Mouse (Mus musculus) liver, embryonic 12.5 days (tissue): ENCODE results near the gene Usmg5. TPM values are rescaled to one million over a fixed set of nuclear protein-coding genes. Genes with fewer than 3 reads are reported as not detected.
A peak's percentile ranks its signal among the peaks of the same experiment; 100 is the strongest.

Experiments
- ATAC-seq: fragments of 200-750 bp; cut with Nextera tagmentation; 2 replicates; pipeline ENCODE4 v1.8.0; 2017; ENCODE audit warnings: moderate number of reproducible peaks, mild to moderate bottlenecking, moderate library complexity
- H3K27ac ChIP-seq: fragments of 300-500 bp; sonication (generic); 2 replicates; pipeline ENCODE4 v1.5.1; 2016; ENCODE audit warnings: mild to moderate bottlenecking
- H3K27me3 ChIP-seq: fragments of 300-500 bp; sonication (generic); replicated peaks from 2 replicates; pipeline ENCODE4 v1.6.1; 2016; ENCODE audit warnings: mild to moderate bottlenecking, moderate library complexity
- H3K36me3 ChIP-seq: fragments of 300-500 bp; sonication (generic); 2 replicates; pipeline ENCODE4 v1.6.1; 2016; ENCODE audit warnings: mild to moderate bottlenecking, moderate library complexity
- H3K4me1 ChIP-seq: fragments of 300-500 bp; sonication (generic); 2 replicates; pipeline ENCODE4 v1.6.1; 2016
- H3K4me2 ChIP-seq: fragments of 300-500 bp; sonication (generic); 2 replicates; pipeline ENCODE4 v1.6.1; 2016; ENCODE audit warnings: mild to moderate bottlenecking, moderate library complexity
- H3K4me3 ChIP-seq: fragments of 300-500 bp; sonication (generic); 2 replicates; pipeline ENCODE4 v1.5.1; 2016; ENCODE audit warnings: mild to moderate bottlenecking, moderate library complexity
- H3K9ac ChIP-seq: fragments of 300-500 bp; sonication (generic); 2 replicates; pipeline ENCODE4 v1.6.1; 2016; ENCODE audit warnings: mild to moderate bottlenecking, moderate library complexity
- H3K9me3 ChIP-seq: fragments of 300-500 bp; sonication (generic); replicated peaks from 2 replicates; pipeline ENCODE4 v1.6.1; 2016; ENCODE audit warnings: mild to moderate bottlenecking, moderate library complexity
- WGBS: fragments of 180-500 bp; shearing (Covaris S2); methylation state at CpG from one replicate; pipeline ENCODE4 v1.1.7; 2016; ENCODE audit not compliant: insufficient replicate concordance; 5-methylcytosine and 5-hydroxymethylcytosine counted together
- polyA plus RNA-seq: library from polyadenylated mRNA; unstranded; fragments of >200 nt; fragmentation: Nextera tagmentation; extraction: Ambion mirVana; gene quantifications from 2 replicates; pipeline ENCODE4 v1.2.1, GENCODE M21; 2016

Gene Usmg5
- polyA plus RNA-seq, 1 experiment from 2014 or later, result 997 TPM

DNA sequence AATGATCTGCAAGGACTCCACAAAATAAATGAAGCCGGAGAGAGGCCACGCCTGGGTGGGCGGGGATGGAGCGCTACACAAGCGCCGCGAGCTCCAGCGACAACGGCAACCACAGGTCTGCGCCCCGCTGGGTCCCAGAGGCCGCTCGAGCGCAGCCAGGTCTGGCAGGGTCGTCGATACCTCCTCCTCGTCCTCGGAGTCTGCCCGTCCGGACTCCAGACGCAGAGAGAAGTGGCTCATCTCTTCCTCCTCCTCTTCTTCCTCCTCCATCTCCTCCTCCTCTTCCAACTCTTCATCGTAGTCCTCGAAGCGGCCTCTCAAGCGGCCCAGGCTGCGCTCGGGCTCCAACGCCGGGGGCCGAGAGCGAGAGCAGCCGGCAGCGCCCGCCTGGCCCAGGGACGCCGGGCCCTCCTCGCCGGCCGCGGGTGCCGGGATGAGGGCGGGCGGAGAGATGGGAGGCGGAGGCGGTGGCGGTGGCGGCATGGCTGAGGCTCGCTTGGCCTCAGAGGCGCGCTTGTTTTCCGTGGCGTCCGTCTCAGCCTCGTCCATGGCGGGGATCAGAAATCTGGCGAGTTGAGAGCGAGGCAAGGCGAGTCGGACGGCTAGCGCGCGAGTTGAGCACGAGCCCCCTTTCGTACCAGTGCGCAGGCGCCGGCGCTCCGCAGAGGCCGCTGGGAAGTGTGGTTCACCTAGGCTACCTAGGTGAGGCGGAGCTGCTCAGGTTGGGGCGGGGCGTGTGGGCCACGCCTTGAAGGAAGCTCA is 40.0 kb downstream of the Usmg5 start, which contains the start of gene Pcgf6:
Pcgf6 (minus strand) TSS at position 636 of the 762 bp plus-strand sequence.
- Histone ChIP-seq H3K4me1 (peaks cover 24% of the 10 kb centered on the region), H3K9ac (peak within 1 kb of the TSS; percentile 89), H3K27me3 (no peaks in the 10 kb centered on the region), H3K9me3 (no peaks in the 10 kb centered on the region), H3K4me3 (peak within 1 kb of the TSS; percentile 90), H3K4me2 (peak within 1 kb of the TSS; percentile 98), H3K27ac (peak within 1 kb of the TSS; percentile 90), H3K36me3 (peaks cover 28% of the 10 kb centered on the region)
- ATAC-seq, result peak; percentile 81
- WGBS, result under 1% methylated on average over 75 of the region's 75 CpGs

DNA sequence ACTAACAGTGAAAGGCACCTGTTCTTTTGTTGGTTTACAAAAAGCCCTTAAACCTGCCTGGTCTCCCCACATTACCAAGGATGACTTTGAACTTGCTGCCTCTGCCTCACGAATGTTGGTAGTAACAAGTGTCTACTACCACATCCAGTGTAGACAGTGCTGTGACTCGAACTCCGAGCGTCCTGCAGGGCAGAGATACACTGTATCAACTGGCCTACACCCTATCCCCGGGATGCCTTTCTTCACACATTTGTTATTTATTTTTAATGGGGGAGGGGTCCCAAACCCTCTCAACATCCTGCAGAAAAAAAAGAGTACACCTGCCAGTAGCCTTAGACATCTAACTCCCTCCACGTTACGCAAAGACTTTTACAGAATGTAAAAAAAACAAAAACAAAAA is 40.6 kb downstream of the Usmg5 start:
- 4% methylated on average over 7 of the region's 7 CpGs for whole genome bisulfite sequencing
- H3K9me3 ChIP-seq, result no peaks in the 10 kb centered on the region
- H3K4me2 ChIP-seq, result peak overlapping the region; percentile 98
- peaks cover 24% of the 10 kb centered on the region for H3K4me1 ChIP-seq
- peak overlapping the region; percentile 90 for H3K4me3 ChIP-seq
- H3K27ac ChIP-seq, result peak overlapping the region; percentile 90
- peak overlapping the region; percentile 89 for H3K9ac ChIP-seq
- no peak for ATAC-seq
- no peaks in the 10 kb centered on the region for H3K27me3 ChIP-seq
- H3K36me3 ChIP-seq, result peaks cover 32% of the 10 kb centered on the region

DNA sequence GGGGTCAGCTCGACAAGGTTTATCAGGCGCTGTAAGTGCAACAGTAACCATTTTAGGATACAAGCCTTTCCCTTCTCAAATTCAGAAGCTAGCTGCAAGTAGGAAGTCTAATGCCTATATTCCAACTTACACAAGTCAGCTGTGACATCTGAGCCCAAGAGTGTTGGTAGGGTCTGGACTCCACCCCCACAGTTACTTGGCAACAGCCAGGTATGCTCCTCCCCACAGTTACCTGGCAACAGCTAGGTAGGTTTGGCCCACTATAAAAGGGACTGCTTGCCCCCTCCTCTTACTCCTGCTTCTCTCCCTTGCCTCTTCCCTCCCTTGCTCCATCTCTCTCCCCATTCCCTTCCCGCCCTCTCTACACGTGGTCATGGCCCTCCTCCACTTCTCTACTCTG is 41.4 kb downstream of the Usmg5 start:
- Histone ChIP-seq H3K36me3 (peaks cover 36% of the 10 kb centered on the region), H3K27me3 (no peaks in the 10 kb centered on the region), H3K9me3 (no peaks in the 10 kb centered on the region), H3K4me3 (peak overlapping the region; percentile 90; the same call in 1 of the 2 replicates), H3K27ac (no peak overlapping the region), H3K9ac (peak overlapping the region; percentile 89; the same call in 1 of the 2 replicates), H3K4me2 (peak overlapping the region; percentile 98), H3K4me1 (peaks cover 24% of the 10 kb centered on the region)
- no peak for ATAC-seq
- 61% methylated on average over 4 of the region's 4 CpGs for WGBS

GRCm38 (mm10) chr19:47047236-47047833 is 43.1 kb downstream of the Usmg5 start:
- peaks cover 20% of the 10 kb centered on the region for H3K4me1 ChIP-seq
- ATAC-seq, result no peak
- H3K9ac ChIP-seq, result no peak overlapping the region
- H3K27ac ChIP-seq, result no peak overlapping the region
- no peaks in the 10 kb centered on the region for H3K27me3 ChIP-seq
- 78% methylated on average over 13 of the region's 13 CpGs for WGBS
- no peak overlapping the region for H3K4me3 ChIP-seq
- no peak overlapping the region for H3K4me2 ChIP-seq
- H3K36me3 ChIP-seq, result peaks cover 43% of the 10 kb centered on the region
- H3K9me3 ChIP-seq, result no peaks in the 10 kb centered on the region

GRCm38 (mm10) chr19:47046343-47046742 is 44.1 kb downstream of the Usmg5 start:
- Histone ChIP-seq H3K4me2 (no peak overlapping the region), H3K9ac (no peak overlapping the region), H3K9me3 (no peaks in the 10 kb centered on the region), H3K27me3 (no peaks in the 10 kb centered on the region), H3K4me3 (no peak overlapping the region), H3K4me1 (peaks cover 20% of the 10 kb centered on the region), H3K36me3 (peaks cover 50% of the 10 kb centered on the region), H3K27ac (no peak overlapping the region)
- no peak for ATAC-seq
- WGBS, result 77% methylated on average over 1 of the region's 1 CpGs

- Histone ChIP-seq H3K4me2 (no peak overlapping the region), H3K27ac (no peak overlapping the region), H3K4me1 (no peaks in the 10 kb centered on the region), H3K36me3 (peaks cover 75% of the 10 kb centered on the region), H3K9me3 (no peaks in the 10 kb centered on the region), H3K4me3 (no peak overlapping the region), H3K27me3 (no peaks in the 10 kb centered on the region), H3K9ac (no peak overlapping the region)
- ATAC-seq, result no peak
- 67% methylated on average over 3 of the region's 3 CpGs for WGBS
Measured at GRCm38 (mm10) chr19:47043608-47044007, 46.8 kb downstream of the Usmg5 start.

DNA sequence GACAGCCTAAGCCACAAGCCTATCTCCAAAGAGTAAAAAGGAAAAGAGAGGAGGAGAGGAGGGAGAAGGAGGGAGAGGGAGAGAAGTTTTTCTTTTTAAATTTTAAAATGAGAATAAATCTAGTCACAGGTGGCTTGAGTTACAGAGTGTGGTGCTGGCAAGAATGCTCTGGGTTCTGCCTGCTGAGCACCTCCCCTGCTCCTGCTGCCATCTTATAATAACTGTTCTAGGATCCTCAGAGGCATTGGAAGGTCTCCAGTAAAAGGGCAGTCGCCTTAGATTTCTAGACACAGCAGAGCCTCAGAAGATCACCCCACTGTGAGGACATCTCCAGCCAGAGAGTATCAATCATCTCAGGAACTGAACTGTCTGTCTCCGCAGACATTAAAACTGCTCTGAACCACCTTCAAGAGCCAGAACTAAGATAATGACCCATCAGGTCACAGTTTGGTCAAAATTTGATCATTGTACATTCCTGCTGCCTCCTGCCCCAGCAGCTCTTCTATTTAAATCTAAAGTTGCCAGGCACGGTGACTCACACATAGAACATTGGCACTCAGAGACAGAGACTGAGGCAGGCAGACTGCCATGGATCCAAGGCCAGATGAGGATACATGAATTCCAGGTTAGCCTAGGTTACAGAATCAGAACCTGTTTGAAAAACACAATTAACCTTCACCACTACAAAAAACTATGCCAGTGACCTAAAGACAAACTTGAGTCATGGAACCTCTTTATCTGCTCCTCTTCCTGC is 49.5 kb downstream of the Usmg5 start:
- Histone ChIP-seq H3K27ac (no peak overlapping the region), H3K27me3 (no peaks in the 10 kb centered on the region), H3K9ac (no peak overlapping the region), H3K4me2 (no peak overlapping the region), H3K4me1 (no peaks in the 10 kb centered on the region), H3K36me3 (peaks cover 75% of the 10 kb centered on the region), H3K9me3 (no peaks in the 10 kb centered on the region), H3K4me3 (no peak overlapping the region)
- WGBS, result 82% methylated on average over 3 of the region's 3 CpGs
- no peak for ATAC-seq

DNA sequence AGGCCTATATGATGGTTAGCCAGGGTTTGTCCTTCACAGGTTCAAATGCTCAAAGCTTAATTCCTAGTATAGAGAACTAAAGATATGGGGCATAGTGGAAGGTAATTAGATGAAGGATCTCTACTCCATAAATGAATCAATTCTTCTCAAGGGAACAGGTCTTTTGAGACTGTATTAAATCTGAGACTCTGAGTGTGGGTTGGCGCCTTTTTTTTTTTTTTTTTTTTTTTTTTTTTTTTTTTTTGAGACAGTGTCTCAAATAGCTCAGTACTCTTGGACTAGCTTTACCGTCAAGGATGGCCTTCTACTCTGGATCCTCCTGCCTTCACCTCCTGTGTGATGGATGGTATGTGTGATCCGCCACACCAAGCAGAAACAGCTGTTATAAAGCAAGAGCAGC is 53.9 kb downstream of the Usmg5 start:
- H3K27me3 ChIP-seq, result no peaks in the 10 kb centered on the region
- H3K4me2 ChIP-seq, result no peak overlapping the region
- no peak overlapping the region for H3K4me3 ChIP-seq
- H3K9me3 ChIP-seq, result no peaks in the 10 kb centered on the region
- H3K9ac ChIP-seq, result no peak overlapping the region
- ATAC-seq, result no peak
- WGBS, result 74% methylated on average over 3 of the region's 3 CpGs
- no peaks in the 10 kb centered on the region for H3K4me1 ChIP-seq
- H3K27ac ChIP-seq, result no peak overlapping the region
- H3K36me3 ChIP-seq, result peaks cover 82% of the 10 kb centered on the region

- no peak for ATAC-seq
- Histone ChIP-seq H3K27ac (no peak overlapping the region), H3K4me1 (no peaks in the 10 kb centered on the region), H3K4me3 (no peak overlapping the region), H3K9me3 (no peaks in the 10 kb centered on the region), H3K4me2 (no peak overlapping the region), H3K36me3 (peaks cover 67% of the 10 kb centered on the region), H3K9ac (no peak overlapping the region), H3K27me3 (no peaks in the 10 kb centered on the region)
- 75% methylated on average over 4 of the region's 4 CpGs for WGBS
Measured at GRCm38 (mm10) chr19:47034916-47035315, 55.5 kb downstream of the Usmg5 start.

Other genes starting within 250 kb of the Usmg5 start
- 0.11 and 0.12 TPM in 2 replicates for gene Ina, start 75.9 kb downstream of the Usmg5 start, polyA plus RNA-seq
- gene Nt5c2, start 75.5 kb downstream of the Usmg5 start, polyA plus RNA-seq, result 67.1 and 78.5 TPM in 2 replicates
- 19.0 and 20.0 TPM in 2 replicates for gene Pcgf6, start 39.7 kb downstream of the Usmg5 start, polyA plus RNA-seq
- gene Taf5, start 22.9 kb downstream of the Usmg5 start, polyA plus RNA-seq, result 9.5 and 10.1 TPM in 2 replicates
- 10.9 and 11.7 TPM in 2 replicates for gene Pdcd11, start 121 bp upstream of the Usmg5 start, polyA plus RNA-seq
- 1.9 and 2.4 TPM in 2 replicates for gene Calhm2, start 47.6 kb upstream of the Usmg5 start, polyA plus RNA-seq
- not detected in 2 replicates for gene Calhm1, start 53.6 kb upstream of the Usmg5 start, polyA plus RNA-seq
- gene Calhm3, start 67.1 kb upstream of the Usmg5 start, polyA plus RNA-seq, result not detected in 2 replicates
- 2.2 and 2.6 TPM in 2 replicates for gene Neurl1a, start 88.2 kb upstream of the Usmg5 start, polyA plus RNA-seq